In genomic region chr14:79203496-79204158, GRCm38 (mm10) we compare ENCODE assay signal across 8 mouse cellular contexts. TPM values are rescaled to one million over a fixed set of nuclear protein-coding genes. Genes with fewer than 3 reads are reported as not detected.
A peak's percentile ranks its signal among the peaks of the same experiment; 100 is the strongest.
DNase-seq lines count a peak whose midpoint lies in the region; ATAC-seq and TF ChIP-seq lines count a peak whose summit lies in the region.

No protein-coding gene starts in this region.

- H3K79me3 ChIP-seq in C2C12 (ENCODE audit: low read depth) = no peaks in the 10 kb centered on the region

- no peaks in the 10 kb centered on the region for H3K9me3 ChIP-seq in forebrain, embryonic 11.5 days (ENCODE audit: control insufficient read depth, low read length)
- no peaks in the 10 kb centered on the region for H3K9me3 ChIP-seq in limb, embryonic 14.5 days (ENCODE audit: control insufficient read depth, low read length)

- no peak overlapping the region for H3K4me3 ChIP-seq in heart, adult 2 months
- H3K4me3 ChIP-seq in C2C12 (ENCODE audit: insufficient read depth, poor library complexity, severe bottlenecking) = no peak overlapping the region
- H3K4me3 ChIP-seq in forebrain, embryonic 11.5 days (ENCODE audit: low read depth, low read length) = no peak overlapping the region
- H3K4me3 ChIP-seq in limb, embryonic 14.5 days (replicated peaks; ENCODE audit: low read length) = no peak overlapping the region

- peak; percentile 98 for ATAC-seq in forebrain, embryonic 11.5 days (replicated peaks; ENCODE audit: low FRiP score)
- peak; percentile 80 for ATAC-seq in limb, embryonic 14.5 days (ENCODE audit: low FRiP score, low read depth)

- H3K4me1 ChIP-seq in heart, adult 2 months (ENCODE audit: control insufficient read depth, insufficient read depth, low read length) = peaks cover 7% of the 10 kb centered on the region
- H3K4me1 ChIP-seq in forebrain, embryonic 11.5 days (replicated peaks; ENCODE audit: control insufficient read depth, insufficient read depth, low read length) = peaks cover 17% of the 10 kb centered on the region
- peaks cover 61% of the 10 kb centered on the region for H3K4me1 ChIP-seq in limb, embryonic 14.5 days (ENCODE audit: control insufficient read depth, insufficient read depth, low read length)

- TF ChIP-seq EP300 in heart, adult 2 months (IDR thresholded peaks at IDR 0.05; ENCODE audit: insufficient read depth, low read depth, low read length) = no peak

- no peaks in the 10 kb centered on the region for H3K79me2 ChIP-seq in heart, adult 2 months (replicated peaks; ENCODE audit: control insufficient read depth, insufficient read depth, low read length)
- H3K79me2 ChIP-seq in C2C12 (ENCODE audit: control insufficient read depth, insufficient read depth) = no peaks in the 10 kb centered on the region

- peak overlapping the region; percentile 42; the same call in 1 of the 2 replicates for H3K9ac ChIP-seq in heart, adult 2 months (ENCODE audit: low read depth, low read length)
- H3K9ac ChIP-seq in forebrain, embryonic 11.5 days (ENCODE audit: low read length) = peak overlapping the region; percentile 38; the same call in 1 of the 2 replicates
- H3K9ac ChIP-seq in limb, embryonic 14.5 days (ENCODE audit: low read depth, low read length, severe bottlenecking) = no peak overlapping the region

- no peak for TF ChIP-seq POLR2A in heart, adult 2 months (IDR thresholded peaks at IDR 0.05; ENCODE audit: insufficient read depth, low read depth, low read length)
- TF ChIP-seq POLR2A in limb, embryonic 14.5 days (IDR thresholded peaks at IDR 0.05; ENCODE audit: borderline replicate concordance, extremely low read depth, insufficient read depth, insufficient read length) = no peak

- no peak for DNase-seq in heart, adult 2 months
- DNase-seq in heart, adult 18-20 months = no peak
- DNase-seq in forebrain, embryonic 11.5 days (ENCODE audit: low spot score) = peak; percentile 88
- peak; percentile 62 for DNase-seq in limb, embryonic 14.5 days (ENCODE audit: low spot score)
- DNase-seq in telencephalon, adult 2 months (ENCODE audit: low read depth, low spot score) = peak; percentile 60
- no peak for DNase-seq in ovary, adult 18-20 months (ENCODE audit: low spot score)
- DNase-seq in gastrocnemius, adult 18-20 months (ENCODE audit: low spot score) = no peak

- H3K4me2 ChIP-seq in forebrain, embryonic 11.5 days (ENCODE audit: low read depth, low read length, severe bottlenecking) = 0 out of 2 replicates have a peak overlapping the region, but pooled peaks have one; percentile 18
- H3K4me2 ChIP-seq in limb, embryonic 14.5 days (replicated peaks; ENCODE audit: low read depth, low read length, severe bottlenecking) = 0 out of 2 replicates have a peak overlapping the region, but pooled peaks have one; percentile 8

- intact Hi-C loops in heart, adult 2 months (cut with DNase I) = no loop called here

- H3K27ac ChIP-seq in heart, adult 2 months = peak overlapping the region; percentile 57
- H3K27ac ChIP-seq in forebrain, embryonic 11.5 days (ENCODE audit: low read depth, low read length) = peak overlapping the region; percentile 98
- H3K27ac ChIP-seq in limb, embryonic 14.5 days (replicated peaks; ENCODE audit: low read depth, low read length) = peak overlapping the region; percentile 80

- no peaks in the 10 kb centered on the region for H3K36me3 ChIP-seq in heart, adult 2 months (ENCODE audit: control insufficient read depth, insufficient read depth, low read length)
- no peaks in the 10 kb centered on the region for H3K36me3 ChIP-seq in C2C12 (ENCODE audit: control insufficient read depth, insufficient read depth)
- no peaks in the 10 kb centered on the region for H3K36me3 ChIP-seq in forebrain, embryonic 11.5 days (ENCODE audit: control insufficient read depth, insufficient read depth, low read length)
- no peaks in the 10 kb centered on the region for H3K36me3 ChIP-seq in limb, embryonic 14.5 days (ENCODE audit: control insufficient read depth, insufficient read depth, low read length)

- H3K27me3 ChIP-seq in heart, adult 2 months (ENCODE audit: control insufficient read depth, insufficient read depth, low read length) = no peaks in the 10 kb centered on the region
- no peaks in the 10 kb centered on the region for H3K27me3 ChIP-seq in C2C12 (ENCODE audit: control insufficient read depth, insufficient read depth, insufficient read length)
- H3K27me3 ChIP-seq in forebrain, embryonic 11.5 days (ENCODE audit: control insufficient read depth, insufficient read depth, low read length) = no peaks in the 10 kb centered on the region
- no peaks in the 10 kb centered on the region for H3K27me3 ChIP-seq in limb, embryonic 14.5 days (ENCODE audit: control insufficient read depth, insufficient read depth, low read length)

- WGBS in heart, adult 2 months = 56% methylated on average over 12 of the region's 12 CpGs
- WGBS in forebrain, embryonic 11.5 days = 3% methylated on average over 12 of the region's 12 CpGs
- 8% methylated on average over 12 of the region's 12 CpGs for WGBS in limb, embryonic 14.5 days

- TF ChIP-seq CTCF in heart, adult 2 months (IDR thresholded peaks at IDR 0.05) = no peak
- TF ChIP-seq CTCF in C2C12 (IDR thresholded peaks at IDR 0.05; ENCODE audit: control insufficient read depth, insufficient read depth, insufficient read length) = no peak

- peak overlapping the region; percentile 7 for H3ac ChIP-seq in C2C12 (ENCODE audit: control insufficient read depth, insufficient read length, low read depth)

TF ChIP-seq in C2C12, 6 proteins besides CTCF, POLR2A, EP300 and RAD21:
- TF ChIP-seq MYOG (IDR thresholded peaks at IDR 0.05; ENCODE audit: control insufficient read depth, extremely low read depth, insufficient read length) (no peak), CEBPB (IDR thresholded peaks at IDR 0.05; ENCODE audit: low read depth) (no peak), MAX (IDR thresholded peaks at IDR 0.05) (peak; percentile 56), USF1 (IDR thresholded peaks at IDR 0.05; ENCODE audit: low read depth) (no peak), MYOD1 (IDR thresholded peaks at IDR 0.05; ENCODE audit: control insufficient read depth, insufficient read length, low read depth) (peak; percentile 41), FOSL1 (IDR thresholded peaks at IDR 0.05; ENCODE audit: insufficient read depth, low read length, poor library complexity, severe bottlenecking) (peak; percentile 49)

RNA-seq across cellular contexts. Expression of gene Zfp957, which starts 43.5 kb away (rescaled TPM):
- not detected for total RNA-seq in heart, adult 2 months (2021)
- polyA plus RNA-seq in heart, adult 2 months (2012; rRNA removed) = not detected in 2 replicates
- not detected for total RNA-seq in heart, adult 18-20 months (2021)
- not detected for polyA plus RNA-seq in C2C12 (2012; fragmentation: generic; extraction: Trizol)
- polyA plus RNA-seq in forebrain, embryonic 11.5 days (2014; fragmentation: Nextera tagmentation; extraction: Ambion mirVana) = not detected in 2 replicates
- polyA plus RNA-seq in limb, embryonic 14.5 days (2012; rRNA removed) = not detected in 2 replicates
- not detected in 2 replicates for polyA plus RNA-seq in limb, embryonic 14.5 days (2014; fragmentation: Nextera tagmentation; extraction: Ambion mirVana)
- total RNA-seq in gastrocnemius, adult 18-20 months (2021) = not detected

Comparison
In these comparisons a context has a peak if more than half of its experiments do, and no peak if none do; other contexts are left out.
1. DNase-seq: peak in forebrain, embryonic 11.5 days (single experiment), limb, embryonic 14.5 days (single experiment) and telencephalon, adult 2 months (single experiment); none in heart, adult 2 months (0 of 2), heart, adult 18-20 months (0 of 2), ovary, adult 18-20 months (single experiment) and gastrocnemius, adult 18-20 months (single experiment).
2. Peak in every context shown above with its lines, with median percentiles within 50 percentile points of each other: H3K27ac ChIP-seq.